Mouse (Mus musculus) erythroblast, embryonic 14.5 days (primary cell): ENCODE results near the gene Gm11983.

Experiments
- GATA1 ChIP-seq: IDR thresholded peaks from 2 replicates; pipeline ENCODE4 v1.6.1; 2012; ENCODE audit warnings: low read length, inconsistent platforms, mixed read lengths
- TAL1 ChIP-seq: IDR thresholded peaks from 3 replicates; pipeline ENCODE4 v1.6.1; 2012; ENCODE audit warnings: low read length, inconsistent platforms, mixed read lengths

GRCm38 (mm10) chr11:6834636-6835035 lies 2.8 kb downstream of the Gm11983 start:
- TF ChIP-seq TAL1 (no peak), GATA1 (no peak)
